Mouse (Mus musculus) limb, embryonic 14.5 days (tissue): ENCODE results near the gene Rcc1l. TPM values are rescaled to one million over a fixed set of nuclear protein-coding genes. Genes with fewer than 3 reads are reported as not detected.

ENCODE experiments used
- ATAC-seq: fragments of 200-750 bp; cut with Nextera tagmentation; 2 replicates; pipeline ENCODE4 v1.8.0; 2017; ENCODE audit warnings: low read depth, moderate number of reproducible peaks, moderate TSS enrichment; ENCODE audit not compliant: low FRiP score
- DNase-seq: peaks from one replicate; pipeline ENCODE4 v3.0.0-alpha.2; 2015; ENCODE audit warnings: low spot score
- H3K27ac ChIP-seq: fragments of 300-500 bp; sonication (generic); replicated peaks from 2 replicates; pipeline ENCODE4 v1.5.1; 2014; ENCODE audit warnings: low read depth, mild to moderate bottlenecking, low read length, moderate library complexity, mixed read lengths
- H3K27me3 ChIP-seq: fragments of 300-500 bp; sonication (generic); 2 replicates; pipeline ENCODE4 v1.6.1; 2014; ENCODE audit warnings: low read length, mixed read lengths; ENCODE audit not compliant: control insufficient read depth, insufficient read depth
- H3K36me3 ChIP-seq: fragments of 300-500 bp; sonication (generic); 2 replicates; pipeline ENCODE4 v1.6.1; 2014; ENCODE audit warnings: mild to moderate bottlenecking, low read length, moderate library complexity, mixed read lengths; ENCODE audit not compliant: control insufficient read depth, insufficient read depth
- H3K4me1 ChIP-seq: fragments of 300-500 bp; sonication (generic); 2 replicates; pipeline ENCODE4 v1.6.1; 2014; ENCODE audit warnings: antibody characterized with exemption, low read length, mixed read lengths; ENCODE audit not compliant: control insufficient read depth, insufficient read depth
- H3K4me2 ChIP-seq: fragments of 300-500 bp; sonication (generic); replicated peaks from 2 replicates; pipeline ENCODE4 v1.6.1; 2014; ENCODE audit warnings: low read depth, mild to moderate bottlenecking, low read length, moderate library complexity; ENCODE audit not compliant: severe bottlenecking
- H3K4me3 ChIP-seq: fragments of 300-500 bp; sonication (generic); replicated peaks from 2 replicates; pipeline ENCODE4 v1.5.1; 2014; ENCODE audit warnings: low read length
- H3K9ac ChIP-seq: fragments of 300-500 bp; sonication (generic); 2 replicates; pipeline ENCODE4 v1.6.1; 2014; ENCODE audit warnings: mild to moderate bottlenecking, low read depth, low read length, moderate library complexity; ENCODE audit not compliant: severe bottlenecking
- H3K9me3 ChIP-seq: fragments of 300-500 bp; sonication (generic); 2 replicates; pipeline ENCODE4 v1.6.1; 2016; ENCODE audit warnings: low read length; ENCODE audit not compliant: control insufficient read depth
- POLR2A ChIP-seq: fragments of 200-500 bp; IDR thresholded peaks from 2 replicates; pipeline ENCODE4 v1.8.0; 2012; ENCODE audit warnings: inconsistent platforms, mild to moderate bottlenecking, moderate library complexity, borderline replicate concordance; ENCODE audit not compliant: insufficient read depth, insufficient read length; ENCODE audit errors: extremely low read depth
- WGBS: fragments of 180-500 bp; shearing (Covaris S2); extraction: QIAGEN DNeasy Blood & Tissue Kit; methylation state at CpG from one replicate; pipeline ENCODE4 v1.1.7; 2014; 5-methylcytosine and 5-hydroxymethylcytosine counted together
- polyA plus RNA-seq, 2 experiments: library from polyadenylated mRNA; depleted of rRNA in 1 of 2; stranded (reverse) in 1 of 2; unstranded in 1 of 2; fragments of >200 nt; fragmentation: Nextera tagmentation in 1 of 2; extraction: Ambion mirVana in 1 of 2; gene quantifications; 2 replicates each; pipeline versions ENCODE4 v1.2.1 to v1.2.3; 2012 to 2014

The Rcc1l gene
- polyA plus RNA-seq, 2 experiments = 24.7 to 30.1 TPM

DNA sequence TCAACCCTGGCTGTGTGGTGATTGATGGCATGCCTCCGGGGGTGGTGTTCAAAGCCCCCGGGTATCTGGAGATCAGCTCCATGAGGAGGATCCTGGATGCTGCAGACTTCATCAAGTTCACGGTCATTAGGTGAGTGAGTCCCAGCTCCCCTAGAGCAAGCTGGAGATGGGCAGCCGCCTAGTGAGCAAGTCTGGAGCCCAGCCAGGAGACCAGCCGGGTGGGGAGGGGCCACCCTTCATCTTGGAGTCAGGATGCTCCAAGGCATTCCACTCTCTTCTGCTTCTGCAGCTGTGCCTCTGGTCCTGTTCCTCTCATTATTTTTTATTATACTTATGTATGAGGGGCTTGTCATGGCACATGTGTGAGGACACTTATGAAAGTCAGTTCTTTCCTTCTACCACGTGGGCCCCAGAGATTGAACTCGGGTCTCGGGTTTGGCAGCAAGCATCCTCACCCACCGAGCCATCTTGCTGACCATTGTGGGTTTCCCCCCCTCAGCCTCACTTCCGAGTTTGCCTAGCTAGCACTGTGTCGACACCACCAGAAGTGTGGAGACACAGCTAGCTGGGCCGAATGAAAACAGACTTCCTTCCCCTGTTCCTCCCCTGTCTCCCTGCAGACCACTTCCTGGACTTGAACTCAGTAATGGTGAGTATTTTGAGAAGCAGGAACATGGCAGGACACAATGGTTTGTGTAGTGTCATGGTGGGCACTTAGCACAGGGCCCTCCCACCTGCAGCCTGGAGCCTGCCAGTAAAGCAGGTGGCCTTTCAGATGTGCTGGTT, 37.6 kb upstream of the Rcc1l start:
- H3K4me1 ChIP-seq = no peaks in the 10 kb centered on the region
- no peaks in the 10 kb centered on the region for H3K9me3 ChIP-seq
- peak; percentile 31; the same call in 1 of the 2 replicates for ATAC-seq
- H3K27me3 ChIP-seq = no peaks in the 10 kb centered on the region
- H3K27ac ChIP-seq = no peak overlapping the region
- no peak overlapping the region for H3K4me3 ChIP-seq
- H3K9ac ChIP-seq = no peak overlapping the region
- TF ChIP-seq POLR2A = no peak
- peak; percentile 36 for DNase-seq
- H3K36me3 ChIP-seq = 0 out of 2 replicates have a peak, but pooled peaks cover 6% of the 10 kb centered on the region
- WGBS = 55% methylated on average over 12 of the region's 12 CpGs
- no peak overlapping the region for H3K4me2 ChIP-seq

DNA sequence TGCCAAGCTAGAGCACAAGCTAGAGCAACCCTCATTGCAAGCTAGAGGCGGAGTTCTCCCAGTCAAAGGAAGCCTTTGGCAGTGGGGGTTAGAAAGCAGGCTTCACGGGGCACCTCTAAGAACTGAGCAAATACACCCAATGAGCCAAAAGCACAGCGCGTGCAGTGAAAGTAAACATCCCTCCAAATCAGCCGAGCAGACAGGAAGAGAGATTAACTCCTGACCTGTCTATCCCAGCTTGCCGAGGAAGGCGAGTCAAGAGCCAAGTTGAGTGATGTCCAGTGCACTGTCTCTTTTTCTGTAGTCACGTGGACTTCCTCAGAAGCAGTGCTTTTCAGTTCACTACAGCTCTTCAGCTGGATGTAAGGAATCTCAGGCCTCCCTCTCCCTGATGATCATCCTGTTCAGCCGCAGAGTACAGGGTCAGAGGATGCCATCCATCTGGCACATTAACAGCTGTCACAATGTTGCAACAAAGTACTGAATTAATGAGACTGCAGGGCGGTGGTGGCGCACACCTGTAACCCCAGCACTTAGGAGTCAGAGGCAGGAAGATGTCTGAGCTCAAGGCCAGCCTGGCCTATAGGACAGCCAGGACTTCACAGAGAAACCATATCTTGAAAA, 33.5 kb upstream of the Rcc1l start:
- Histone ChIP-seq H3K4me1 (no peaks in the 10 kb centered on the region), H3K9ac (no peak overlapping the region), H3K36me3 (no peaks in the 10 kb centered on the region), H3K9me3 (no peaks in the 10 kb centered on the region), H3K27ac (no peak overlapping the region), H3K4me3 (no peak overlapping the region), H3K4me2 (no peak overlapping the region), H3K27me3 (no peaks in the 10 kb centered on the region)
- DNase-seq (no peak), ATAC-seq (no peak)
- 49% methylated on average over 11 of the region's 11 CpGs for WGBS
- no peak for TF ChIP-seq POLR2A

DNA sequence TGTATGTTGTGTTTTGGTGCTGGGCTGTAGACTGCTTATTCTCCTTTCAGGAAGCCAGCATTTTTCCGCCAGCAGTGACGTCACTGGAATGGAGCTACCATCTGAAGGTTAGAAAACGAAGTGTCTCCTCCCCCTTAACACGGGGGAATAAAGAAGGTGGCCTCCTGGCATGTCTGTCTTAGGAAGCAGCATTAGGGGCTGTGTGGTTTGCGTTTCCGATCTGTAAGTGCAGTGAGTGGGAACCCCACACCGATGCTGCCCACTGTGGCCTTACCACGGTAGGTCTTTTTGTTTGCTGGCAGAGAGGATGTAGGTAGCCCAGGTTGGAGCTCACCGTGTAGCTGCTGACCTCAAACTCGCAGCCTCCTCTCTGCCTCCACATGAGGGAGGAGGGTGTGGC, 30.1 kb upstream of the Rcc1l start:
- Histone ChIP-seq H3K4me1 (no peaks in the 10 kb centered on the region), H3K27me3 (no peaks in the 10 kb centered on the region), H3K36me3 (peaks cover 10% of the 10 kb centered on the region), H3K4me3 (no peak overlapping the region), H3K9me3 (no peaks in the 10 kb centered on the region), H3K9ac (no peak overlapping the region), H3K4me2 (no peak overlapping the region), H3K27ac (no peak overlapping the region)
- DNase-seq (no peak), ATAC-seq (no peak)
- WGBS = 78% methylated on average over 10 of the region's 10 CpGs
- no peak for TF ChIP-seq POLR2A

DNA sequence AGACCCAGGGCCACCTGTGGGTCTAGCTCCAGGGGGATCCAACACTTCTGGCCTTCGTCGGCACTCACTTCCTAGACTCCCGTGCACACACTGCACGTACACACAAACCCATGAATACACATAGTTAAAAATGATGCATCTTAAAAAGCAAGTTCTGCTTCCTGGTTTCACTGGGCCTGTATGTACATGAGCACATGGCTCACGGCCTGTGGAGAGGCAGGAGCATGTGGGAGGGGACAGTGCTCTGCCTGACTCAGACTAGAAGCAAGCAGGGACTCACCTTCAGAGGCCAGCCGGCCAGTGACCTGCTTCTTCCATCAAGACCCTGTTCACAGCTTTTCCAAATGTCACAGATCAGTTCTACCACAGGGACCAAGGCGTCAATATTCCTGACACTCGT, 17.1 kb upstream of the Rcc1l start:
- TF ChIP-seq POLR2A = no peak
- ATAC-seq = no peak
- Histone ChIP-seq H3K9me3 (no peaks in the 10 kb centered on the region), H3K4me3 (no peak overlapping the region), H3K36me3 (peaks cover 26% of the 10 kb centered on the region), H3K27ac (no peak overlapping the region), H3K9ac (no peak overlapping the region), H3K4me1 (no peaks in the 10 kb centered on the region), H3K27me3 (no peaks in the 10 kb centered on the region), H3K4me2 (no peak overlapping the region)
- WGBS = 79% methylated on average over 8 of the region's 8 CpGs
- DNase-seq = no peak

GRCm38 (mm10) chr5:134188571-134188970, 12.0 kb upstream of the Rcc1l start:
- no peak overlapping the region for H3K4me2 ChIP-seq
- peaks cover 2% of the 10 kb centered on the region for H3K4me1 ChIP-seq
- H3K36me3 ChIP-seq = peaks cover 8% of the 10 kb centered on the region; the same call in 1 of the 2 replicates
- no peak overlapping the region for H3K27ac ChIP-seq
- no peak for TF ChIP-seq POLR2A
- ATAC-seq (no peak), DNase-seq (no peak)
- no peaks in the 10 kb centered on the region for H3K9me3 ChIP-seq
- WGBS = 65% methylated on average over 7 of the region's 7 CpGs
- no peak overlapping the region for H3K4me3 ChIP-seq
- H3K27me3 ChIP-seq = no peaks in the 10 kb centered on the region
- no peak overlapping the region for H3K9ac ChIP-seq
